Mouse (Mus musculus) c-Kit-negative CD71-positive TER-119-positive erythroid progenitor cells, embryonic 14.5 days (primary cell): ENCODE measurements around the gene Adss.
"Not testable (repeated sequence)": the region's sequence is repeated elsewhere in the genome, so short reads cannot be mapped to it uniquely, and the experiment has no call there.

ENCODE experiments used
- DNase-seq: peaks from one replicate; pipeline ENCODE4 v3.0.0-alpha.2; 2013; ENCODE audit warnings: low read depth, low spot score

Gene Adss

GRCm38 (mm10) chr1:177796193-177796939, at the start of gene Adss:
Gene Adss, minus strand, starts transcription at chr1:177796511.
- DNase-seq: peak; percentile 98

- peak; percentile 6 for DNase-seq
Measured at GRCm38 (mm10) chr1:177845812-177846211, 49.5 kb upstream of the Adss start.

GRCm38 (mm10) chr1:177827776-177828175, 31.5 kb upstream of the Adss start:
- not testable (repeated sequence) for DNase-seq

- DNase-seq: not testable (repeated sequence)
Measured at GRCm38 (mm10) chr1:177806772-177807171, 10.5 kb upstream of the Adss start.

- DNase-seq: no peak
Measured at GRCm38 (mm10) chr1:177803511-177803910, 7.2 kb upstream of the Adss start.

GRCm38 (mm10) chr1:177797151-177797755, 942 bp upstream of the Adss start:
- DNase-seq: no peak

- DNase-seq: peak; percentile 42
Measured at GRCm38 (mm10) chr1:177795421-177796192, 704 bp downstream of the Adss start.

- no peak for DNase-seq
Measured at GRCm38 (mm10) chr1:177794866-177795265, 1.4 kb downstream of the Adss start.

- DNase-seq: no peak
Measured at GRCm38 (mm10) chr1:177792835-177793234, 3.5 kb downstream of the Adss start.

- DNase-seq: no peak
Measured at GRCm38 (mm10) chr1:177777397-177777796, 18.9 kb downstream of the Adss start.

- DNase-seq: no peak
Measured at GRCm38 (mm10) chr1:177768931-177769330, 27.4 kb downstream of the Adss start.

- no peak for DNase-seq
Measured at GRCm38 (mm10) chr1:177757249-177757648, 39.1 kb downstream of the Adss start.

GRCm38 (mm10) chr1:177753496-177753895, 42.8 kb downstream of the Adss start:
- no peak for DNase-seq

GRCm38 (mm10) chr1:177747869-177748540, 48.3 kb downstream of the Adss start:
- DNase-seq: no peak

GRCm38 (mm10) chr1:177744521-177745325, 51.6 kb downstream of the Adss start:
- no peak for DNase-seq

- DNase-seq: no peak
Measured at GRCm38 (mm10) chr1:177742119-177742518, 54.2 kb downstream of the Adss start.

- no peak for DNase-seq
Measured at GRCm38 (mm10) chr1:177740707-177741106, 55.6 kb downstream of the Adss start.

GRCm38 (mm10) chr1:177737505-177738105, 58.7 kb downstream of the Adss start:
- no peak for DNase-seq

GRCm38 (mm10) chr1:177731973-177732372, 64.3 kb downstream of the Adss start:
- no peak for DNase-seq
